Mouse (Mus musculus): ENCODE results near the gene Bcl2l13. TPM values are rescaled to one million over a fixed set of nuclear protein-coding genes. Genes with fewer than 3 reads are reported as not detected.
"Not testable (repeated sequence)": the region's sequence is repeated elsewhere in the genome, so short reads cannot be mapped to it uniquely, and the experiment has no call there.

Bcl2l13 gene
- total and polyA plus RNA-seq, 3 experiments: 37.0 to 450 (median 85.0) TPM

DNA sequence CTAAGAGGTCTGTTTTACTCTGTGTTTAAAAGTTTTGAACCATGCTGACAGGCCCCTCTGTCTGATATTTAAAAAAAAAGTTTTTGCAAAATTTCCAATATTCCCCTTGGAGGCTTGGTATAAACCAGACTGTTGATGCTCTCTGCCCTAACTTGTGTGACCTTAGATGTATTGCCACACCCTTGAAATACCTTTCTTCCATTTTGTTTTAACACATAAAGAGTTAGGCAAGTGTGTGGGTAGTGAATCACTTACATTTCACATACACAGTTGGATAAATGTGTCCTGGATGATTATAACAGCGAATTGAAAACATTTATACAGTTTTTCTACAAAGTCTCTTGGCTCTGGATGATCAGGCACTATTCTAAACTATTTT, 1.1 kb downstream of the Bcl2l13 start:
- peaks cover 68% of the 10 kb centered on the region for H3K4me1 ChIP-seq (ENCODE audit: insufficient read depth, low read depth, low read length)
- ATAC-seq (ENCODE audit: extremely low read depth, insufficient number of reproducible peaks, low FRiP score, poor library complexity, severe bottlenecking) (no peak), DNase-seq (ENCODE audit: low spot score) (no peak)
- H3K9me3 ChIP-seq (replicated peaks): 0 out of 2 replicates have a peak, but pooled peaks cover 3% of the 10 kb centered on the region
- H3K36me3 ChIP-seq (replicated peaks): peaks cover 33% of the 10 kb centered on the region
- H3K27me3 ChIP-seq (ENCODE audit: insufficient read depth, low read length): no peaks in the 10 kb centered on the region
- TF ChIP-seq TAL1 (conservative IDR thresholded peaks at IDR 0.05; ENCODE audit: low read depth, low read length) (no peak), CTCF (IDR thresholded peaks at IDR 0.05; ENCODE audit: low read depth, low read length) (no peak), GATA1 (IDR thresholded peaks at IDR 0.05; ENCODE audit: borderline replicate concordance, low read length) (no peak), GATA2 (IDR thresholded peaks at IDR 0.05; ENCODE audit: borderline replicate concordance, low read depth, low read length) (no peak), POLR2AphosphoS5 (IDR thresholded peaks at IDR 0.05; ENCODE audit: insufficient replicate concordance, low read depth, low read length) (no peak)
- peak overlapping the region; percentile 94 for H3K4me3 ChIP-seq (ENCODE audit: low read depth, low read length)

DNA sequence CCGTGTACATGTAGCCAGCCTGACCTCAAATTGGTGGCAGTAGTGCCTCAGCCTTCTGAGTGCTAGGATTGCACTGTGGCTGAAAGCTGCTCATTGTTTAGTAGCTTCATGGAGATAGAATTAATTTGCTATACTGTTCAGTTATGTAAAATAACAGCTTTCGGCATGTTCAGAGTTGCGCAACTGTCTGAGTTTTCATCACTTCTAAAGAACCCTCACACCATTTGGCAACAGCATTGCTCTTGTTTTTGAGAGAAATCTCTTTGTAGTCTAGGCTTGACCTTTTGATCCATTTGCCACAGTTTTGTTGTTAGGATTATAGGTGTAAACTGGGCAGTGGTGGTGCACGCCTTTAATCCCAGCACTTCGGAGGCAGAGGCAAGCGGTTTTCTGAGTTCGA, 4.2 kb downstream of the Bcl2l13 start:
- H3K9me3 ChIP-seq (replicated peaks): 0 out of 2 replicates have a peak, but pooled peaks cover 3% of the 10 kb centered on the region
- H3K4me3 ChIP-seq (ENCODE audit: low read depth, low read length): no peak overlapping the region
- DNase-seq (ENCODE audit: low spot score): no peak
- peaks cover 69% of the 10 kb centered on the region for H3K4me1 ChIP-seq (ENCODE audit: insufficient read depth, low read depth, low read length)
- no peaks in the 10 kb centered on the region for H3K27me3 ChIP-seq (ENCODE audit: insufficient read depth, low read length)
- no peak for ATAC-seq (ENCODE audit: extremely low read depth, insufficient number of reproducible peaks, low FRiP score, poor library complexity, severe bottlenecking)
- H3K36me3 ChIP-seq (replicated peaks): peaks cover 55% of the 10 kb centered on the region
- TF ChIP-seq POLR2AphosphoS5 (IDR thresholded peaks at IDR 0.05; ENCODE audit: insufficient replicate concordance, low read depth, low read length) (no peak), TAL1 (conservative IDR thresholded peaks at IDR 0.05; ENCODE audit: low read depth, low read length) (no peak), GATA2 (IDR thresholded peaks at IDR 0.05; ENCODE audit: borderline replicate concordance, low read depth, low read length) (no peak), CTCF (IDR thresholded peaks at IDR 0.05; ENCODE audit: low read depth, low read length) (no peak), GATA1 (IDR thresholded peaks at IDR 0.05; ENCODE audit: borderline replicate concordance, low read length) (no peak)

DNA sequence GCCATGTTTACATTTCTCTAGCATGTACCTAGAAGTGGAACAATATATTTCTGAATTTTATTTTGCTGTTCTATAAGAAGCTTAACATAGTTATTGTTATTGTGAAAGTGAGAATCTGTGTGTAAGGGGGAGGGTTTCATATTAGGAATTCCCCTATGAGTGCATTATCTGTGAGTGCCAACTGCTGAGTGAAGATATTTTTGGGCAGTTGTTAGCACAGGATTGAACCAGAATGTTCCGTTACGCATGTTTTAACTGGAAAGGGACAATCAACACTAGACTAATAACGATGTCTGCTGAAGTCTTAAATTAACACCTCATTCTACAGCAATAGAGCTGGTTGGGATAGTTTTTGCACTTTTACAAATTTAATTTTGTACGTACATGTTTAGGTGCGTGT, 5.7 kb downstream of the Bcl2l13 start:
- Histone ChIP-seq H3K27me3 (ENCODE audit: insufficient read depth, low read length) (no peaks in the 10 kb centered on the region), H3K4me3 (ENCODE audit: low read depth, low read length) (no peak overlapping the region), H3K36me3 (replicated peaks) (peaks cover 61% of the 10 kb centered on the region), H3K9me3 (replicated peaks) (0 out of 2 replicates have a peak, but pooled peaks cover 3% of the 10 kb centered on the region), H3K4me1 (ENCODE audit: insufficient read depth, low read depth, low read length) (peaks cover 72% of the 10 kb centered on the region)
- TF ChIP-seq GATA2 (IDR thresholded peaks at IDR 0.05; ENCODE audit: borderline replicate concordance, low read depth, low read length): no peak
- no peak for TF ChIP-seq TAL1 (conservative IDR thresholded peaks at IDR 0.05; ENCODE audit: low read depth, low read length)
- no peak for TF ChIP-seq GATA1 (IDR thresholded peaks at IDR 0.05; ENCODE audit: borderline replicate concordance, low read length)
- no peak for TF ChIP-seq POLR2AphosphoS5 (IDR thresholded peaks at IDR 0.05; ENCODE audit: insufficient replicate concordance, low read depth, low read length)
- TF ChIP-seq CTCF (IDR thresholded peaks at IDR 0.05; ENCODE audit: low read depth, low read length): no peak
- no peak for DNase-seq (ENCODE audit: low spot score)
- no peak for ATAC-seq (ENCODE audit: extremely low read depth, insufficient number of reproducible peaks, low FRiP score, poor library complexity, severe bottlenecking)

DNA sequence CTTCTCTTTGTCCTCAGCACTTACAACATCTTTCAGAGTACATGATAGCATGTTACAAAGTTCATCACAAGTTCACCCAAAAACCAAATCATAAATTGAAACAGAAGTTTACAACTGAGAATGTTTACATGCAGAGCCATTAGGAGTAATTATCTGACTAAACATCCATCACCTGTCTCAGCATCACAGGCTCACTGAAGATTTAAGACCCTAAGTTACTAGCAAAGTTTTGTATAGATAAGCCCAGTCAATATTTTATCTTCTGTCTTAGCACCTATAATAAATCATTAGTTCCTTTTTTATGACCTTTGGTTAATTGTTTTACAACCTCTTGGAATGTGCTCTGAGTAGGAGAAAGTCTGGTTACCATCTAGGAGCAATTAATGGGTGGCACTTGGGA, 14.7 kb downstream of the Bcl2l13 start:
- not testable (repeated sequence) for DNase-seq (ENCODE audit: low spot score)

DNA sequence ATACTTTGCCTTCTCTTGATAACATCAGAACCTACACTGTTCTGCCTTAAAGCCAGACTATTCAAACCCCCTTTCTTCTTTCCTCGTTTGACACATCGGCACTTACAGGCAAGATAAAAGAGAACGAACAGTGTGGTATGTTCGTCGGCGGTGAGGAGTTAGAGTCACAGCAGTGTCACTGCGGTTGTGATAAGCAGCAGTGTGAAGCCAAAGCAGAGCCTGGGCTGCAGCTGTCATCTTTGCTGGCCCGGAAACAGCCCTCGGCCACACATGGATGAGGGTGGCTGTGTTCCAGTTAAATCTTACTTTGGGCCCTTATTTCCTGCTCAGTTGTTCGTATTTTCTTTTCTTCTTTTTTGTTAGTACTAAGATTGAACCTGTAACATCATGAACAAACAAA, 18.4 kb downstream of the Bcl2l13 start:
- Histone ChIP-seq H3K36me3 (replicated peaks) (peaks cover 66% of the 10 kb centered on the region), H3K27me3 (ENCODE audit: insufficient read depth, low read length) (no peaks in the 10 kb centered on the region), H3K9me3 (replicated peaks) (no peaks in the 10 kb centered on the region), H3K4me1 (ENCODE audit: insufficient read depth, low read depth, low read length) (peaks cover 62% of the 10 kb centered on the region), H3K4me3 (ENCODE audit: low read depth, low read length) (peak overlapping the region; percentile 49; the same call in 1 of the 2 replicates)
- TF ChIP-seq TAL1 (conservative IDR thresholded peaks at IDR 0.05; ENCODE audit: low read depth, low read length) (peak; percentile 62), GATA2 (IDR thresholded peaks at IDR 0.05; ENCODE audit: borderline replicate concordance, low read depth, low read length) (no peak), POLR2AphosphoS5 (IDR thresholded peaks at IDR 0.05; ENCODE audit: insufficient replicate concordance, low read depth, low read length) (no peak), GATA1 (IDR thresholded peaks at IDR 0.05; ENCODE audit: borderline replicate concordance, low read length) (no peak), CTCF (IDR thresholded peaks at IDR 0.05; ENCODE audit: low read depth, low read length) (no peak)
- peak; percentile 91 for ATAC-seq (ENCODE audit: extremely low read depth, insufficient number of reproducible peaks, low FRiP score, poor library complexity, severe bottlenecking)
- peak; percentile 39 for DNase-seq (ENCODE audit: low spot score)

More for the DNA sequence above, 14.7 kb downstream of the Bcl2l13 start:
- not testable (repeated sequence) for H3K4me3 ChIP-seq (ENCODE audit: low read depth, low read length); H3K9me3 ChIP-seq (replicated peaks); H3K27me3 ChIP-seq (ENCODE audit: insufficient read depth, low read length); ATAC-seq (ENCODE audit: extremely low read depth, insufficient number of reproducible peaks, low FRiP score, poor library complexity, severe bottlenecking)
- Histone ChIP-seq H3K36me3 (replicated peaks) (peaks cover 62% of the 10 kb centered on the region), H3K4me1 (ENCODE audit: insufficient read depth, low read depth, low read length) (peaks cover 58% of the 10 kb centered on the region)

DNA sequence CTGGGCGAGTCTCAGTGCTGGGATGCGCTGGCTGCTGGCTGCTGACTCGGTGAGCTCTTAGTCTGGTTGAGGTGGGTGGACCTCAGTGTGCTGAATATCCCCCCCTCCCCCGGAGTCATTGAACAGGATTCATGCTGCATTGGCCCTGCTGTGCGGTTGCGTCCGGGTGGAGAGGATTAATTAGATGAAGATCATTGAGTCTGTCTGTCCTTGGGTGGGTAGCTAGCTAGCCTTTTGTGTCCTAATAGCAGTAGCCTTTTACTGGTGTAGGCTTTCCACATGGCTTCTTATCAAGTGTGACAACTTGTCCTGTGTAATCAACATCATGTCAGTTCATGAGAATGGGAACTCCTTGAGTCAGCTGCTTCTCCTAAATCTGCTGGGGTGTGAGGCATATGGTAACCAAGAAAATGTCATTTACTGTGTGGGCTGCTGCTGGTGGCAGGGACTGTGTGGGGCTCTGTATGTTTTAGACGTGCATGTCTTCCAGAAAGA, 22.3 kb downstream of the Bcl2l13 start:
- H3K27me3 ChIP-seq (ENCODE audit: insufficient read depth, low read length): no peaks in the 10 kb centered on the region
- ATAC-seq (ENCODE audit: extremely low read depth, insufficient number of reproducible peaks, low FRiP score, poor library complexity, severe bottlenecking) (peak; percentile 36; the same call in 1 of the 2 replicates), DNase-seq (ENCODE audit: low spot score) (no peak)
- peak overlapping the region; percentile 40; the same call in 1 of the 2 replicates for H3K4me3 ChIP-seq (ENCODE audit: low read depth, low read length)
- H3K36me3 ChIP-seq (replicated peaks): peaks cover 80% of the 10 kb centered on the region
- H3K9me3 ChIP-seq (replicated peaks): no peaks in the 10 kb centered on the region
- peaks cover 49% of the 10 kb centered on the region for H3K4me1 ChIP-seq (ENCODE audit: insufficient read depth, low read depth, low read length)
- TF ChIP-seq POLR2AphosphoS5 (IDR thresholded peaks at IDR 0.05; ENCODE audit: insufficient replicate concordance, low read depth, low read length) (no peak), TAL1 (conservative IDR thresholded peaks at IDR 0.05; ENCODE audit: low read depth, low read length) (no peak), GATA1 (IDR thresholded peaks at IDR 0.05; ENCODE audit: borderline replicate concordance, low read length) (no peak), GATA2 (IDR thresholded peaks at IDR 0.05; ENCODE audit: borderline replicate concordance, low read depth, low read length) (no peak), CTCF (IDR thresholded peaks at IDR 0.05; ENCODE audit: low read depth, low read length) (no peak)

Measured in G1E (cell line).